Mouse (Mus musculus): Measurements from ENCODE around the gene Cox15.
A peak's percentile ranks its signal among the peaks of the same experiment; 100 is the strongest.

Cox15 gene

DNA sequence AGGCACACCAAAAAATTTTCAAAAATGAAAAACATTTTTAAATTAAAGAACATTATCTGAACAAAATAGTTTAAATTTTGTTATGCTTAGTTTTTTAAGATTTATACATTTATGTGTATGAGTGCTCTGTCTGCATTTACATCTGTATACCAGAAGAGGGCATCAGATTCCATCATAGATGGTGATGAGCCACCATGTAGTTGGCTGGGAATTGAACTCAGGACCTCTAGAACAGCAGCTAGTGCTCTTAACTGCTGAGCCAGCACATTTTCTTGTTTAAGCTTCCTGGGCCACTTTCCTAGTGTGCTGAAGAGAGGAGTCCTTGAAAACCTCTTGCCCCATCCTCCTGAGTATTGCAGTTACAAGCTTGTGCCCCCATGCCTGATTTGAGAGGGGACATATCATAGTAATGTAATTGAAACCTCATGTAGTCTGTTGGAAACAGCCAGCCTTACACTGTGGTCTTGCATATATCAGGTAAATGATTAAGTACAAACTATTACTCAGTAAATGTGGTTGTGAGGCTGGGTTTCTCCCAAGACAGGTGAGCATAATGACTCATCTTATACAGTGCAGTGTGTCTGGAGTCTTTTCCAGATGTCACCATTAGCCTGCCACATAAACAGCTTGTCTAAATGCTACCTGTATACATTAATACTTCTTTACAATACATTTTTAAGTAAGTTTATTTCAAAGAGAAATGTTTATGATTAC is 8.9 kb upstream of the Cox15 start:
- DNase-seq (ENCODE audit: low read depth, low spot score), result no peak

DNA sequence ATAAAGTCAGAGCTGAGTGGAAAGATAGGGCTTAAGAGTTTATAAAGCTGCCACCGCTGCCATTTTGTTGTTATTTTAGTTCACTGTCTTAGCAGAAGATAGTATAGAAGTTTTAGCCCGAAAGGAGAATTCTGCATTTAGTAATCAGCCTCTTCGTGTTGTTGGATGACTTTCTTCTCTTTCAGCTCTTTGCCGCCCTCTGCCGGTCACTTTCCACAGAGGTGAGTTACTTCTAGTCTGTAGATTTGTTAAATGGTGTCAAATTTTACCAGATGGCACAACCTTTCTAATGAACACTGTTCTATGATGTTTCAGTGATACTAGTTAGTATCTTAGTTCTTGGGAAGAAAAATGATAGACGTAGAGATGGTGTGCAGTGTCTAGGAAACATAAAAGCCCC is 7.7 kb upstream of the Cox15 start:
- DNase-seq (ENCODE audit: low read depth, low spot score), result peak; percentile 72

GRCm38 (mm10) chr19:43754872-43755271 is 2.1 kb upstream of the Cox15 start:
- no peak for DNase-seq (ENCODE audit: low read depth, low spot score)

DNA sequence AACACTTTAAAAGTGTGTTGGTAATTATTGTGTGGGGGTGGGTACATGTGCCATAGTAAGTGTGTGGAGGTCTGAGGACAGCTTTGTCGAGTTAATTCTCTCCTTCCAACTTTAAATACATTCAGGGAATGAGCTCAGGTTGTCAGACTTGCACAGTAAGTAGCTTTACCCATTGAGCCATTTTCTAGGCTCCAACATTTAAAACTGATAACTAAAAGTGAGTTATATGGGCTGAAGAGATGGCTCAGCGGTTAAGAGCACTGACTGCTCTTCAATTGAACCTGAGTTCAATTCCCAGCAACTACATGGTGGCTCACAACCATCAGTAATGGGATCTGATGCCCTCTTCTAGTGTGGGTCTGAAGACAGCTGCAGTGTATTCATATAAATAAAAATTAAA is 1.4 kb upstream of the Cox15 start:
- DNase-seq (ENCODE audit: low read depth, low spot score), result no peak

GRCm38 (mm10) chr19:43753226-43753835 is 531 bp upstream of the Cox15 start:
- peak; percentile 72 for DNase-seq (ENCODE audit: low read depth, low spot score)

DNA sequence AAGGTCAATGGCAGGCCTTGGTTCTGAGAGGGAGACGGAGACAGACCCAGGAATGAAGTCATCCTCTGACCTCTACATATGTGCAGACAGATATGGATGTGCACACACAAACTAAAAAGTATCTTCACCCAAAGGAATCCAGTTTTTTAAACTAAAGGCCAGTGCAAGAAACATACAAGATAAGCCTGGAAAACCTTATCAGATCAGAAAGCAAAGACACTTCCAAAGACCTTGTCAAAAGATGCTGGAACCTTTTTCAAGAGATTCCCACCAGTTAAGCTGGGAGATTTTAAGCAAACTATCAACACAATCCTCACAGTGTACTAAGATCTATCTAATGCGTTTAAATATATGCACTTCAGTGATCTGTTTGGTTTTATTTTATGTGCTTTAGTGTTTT is 2.8 kb downstream of the Cox15 start:
- no peak for DNase-seq (ENCODE audit: low read depth, low spot score)

DNA sequence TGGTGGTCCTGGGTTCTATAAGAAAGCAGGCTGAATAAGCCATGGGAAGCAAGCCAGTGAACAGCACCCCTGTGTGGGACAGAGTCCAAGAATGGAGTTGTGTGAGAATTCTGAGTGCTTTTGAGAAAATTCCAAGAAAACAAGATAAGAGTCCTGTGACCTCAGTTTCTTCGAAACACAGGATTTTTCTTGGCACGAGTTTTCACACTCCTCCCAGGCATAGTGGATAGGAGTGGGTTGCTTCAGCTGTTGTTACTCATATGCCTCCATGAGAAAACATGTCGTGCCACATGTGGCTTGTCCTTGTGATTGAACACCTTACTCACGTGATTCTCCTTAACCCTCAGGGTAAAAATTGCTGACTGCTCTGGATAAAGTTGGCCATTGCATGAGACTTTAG is 4.9 kb downstream of the Cox15 start:
- no peak for DNase-seq (ENCODE audit: low read depth, low spot score)

GRCm38 (mm10) chr19:43745740-43746139 is 7.1 kb downstream of the Cox15 start:
- DNase-seq (ENCODE audit: low read depth, low spot score), result no peak

DNA sequence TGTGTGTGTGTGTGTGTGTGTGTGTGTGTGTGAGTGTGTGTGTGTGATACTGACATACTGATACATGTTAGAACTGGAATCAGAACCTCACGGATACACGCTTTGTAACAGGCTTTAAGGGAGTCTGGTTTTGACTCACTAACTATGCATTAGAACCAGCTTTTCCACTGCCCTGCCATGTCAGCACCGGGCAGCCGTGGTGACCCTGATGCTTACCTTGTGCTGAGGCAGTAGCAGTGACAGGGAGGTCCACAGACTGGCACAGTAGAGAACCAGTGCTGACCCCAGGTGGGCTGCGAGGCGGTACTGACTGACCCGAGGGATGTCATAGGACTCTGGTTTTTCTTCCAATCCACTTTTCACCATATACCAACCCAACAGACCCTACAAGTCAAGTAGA is 9.4 kb downstream of the Cox15 start:
- DNase-seq (ENCODE audit: low read depth, low spot score), result no peak

DNA sequence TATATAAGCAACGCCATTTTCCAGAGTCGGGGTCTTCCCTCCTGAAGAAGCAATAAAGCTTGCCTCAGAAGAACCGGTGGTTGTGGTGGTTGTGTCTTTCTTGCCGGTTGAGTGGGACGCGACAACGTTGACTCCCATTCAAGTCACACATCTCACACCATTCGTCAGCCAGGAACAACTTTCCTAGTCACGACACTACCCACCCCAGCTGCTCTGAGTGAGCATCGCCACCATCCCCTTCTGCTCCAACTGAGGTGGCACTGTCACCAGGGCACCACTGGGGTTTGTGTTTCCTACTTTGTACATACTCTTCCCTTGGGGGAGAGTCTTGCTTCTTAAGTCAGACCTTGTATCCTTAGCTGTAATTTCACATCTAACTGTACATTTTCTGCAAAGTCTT is 14.4 kb downstream of the Cox15 start:
- DNase-seq (ENCODE audit: low read depth, low spot score), result no peak

DNA sequence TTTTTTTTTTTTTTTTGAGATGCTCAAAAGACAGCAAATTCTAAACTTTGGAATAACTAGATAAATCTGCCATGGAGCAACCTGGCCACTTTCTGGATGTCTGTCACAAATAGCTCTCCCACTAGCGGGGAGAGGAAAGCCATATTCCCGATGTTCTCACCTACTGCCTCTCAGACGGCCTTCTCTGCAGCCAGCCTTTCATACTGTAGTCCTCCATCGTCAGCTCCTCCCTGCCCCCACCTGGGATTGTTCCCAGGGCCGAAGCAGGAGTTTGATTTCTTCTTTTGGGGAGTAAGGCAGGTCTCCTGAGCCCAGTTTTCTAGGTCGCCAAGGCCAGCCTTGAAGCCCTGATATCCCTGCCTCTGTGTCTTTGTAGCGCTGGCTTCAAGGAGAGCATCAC is 21.6 kb downstream of the Cox15 start:
- DNase-seq (ENCODE audit: low read depth, low spot score), result no peak

GRCm38 (mm10) chr19:43730037-43730428 is 22.8 kb downstream of the Cox15 start:
- peak; percentile 13 for DNase-seq (ENCODE audit: low read depth, low spot score)

GRCm38 (mm10) chr19:43729296-43730036 is 23.3 kb downstream of the Cox15 start:
- DNase-seq (ENCODE audit: low read depth, low spot score), result peak; percentile 11

- DNase-seq (ENCODE audit: low read depth, low spot score), result no peak
These were observed 26.2 kb downstream of the Cox15 start for GRCm38 (mm10) chr19:43726510-43727146.

DNA sequence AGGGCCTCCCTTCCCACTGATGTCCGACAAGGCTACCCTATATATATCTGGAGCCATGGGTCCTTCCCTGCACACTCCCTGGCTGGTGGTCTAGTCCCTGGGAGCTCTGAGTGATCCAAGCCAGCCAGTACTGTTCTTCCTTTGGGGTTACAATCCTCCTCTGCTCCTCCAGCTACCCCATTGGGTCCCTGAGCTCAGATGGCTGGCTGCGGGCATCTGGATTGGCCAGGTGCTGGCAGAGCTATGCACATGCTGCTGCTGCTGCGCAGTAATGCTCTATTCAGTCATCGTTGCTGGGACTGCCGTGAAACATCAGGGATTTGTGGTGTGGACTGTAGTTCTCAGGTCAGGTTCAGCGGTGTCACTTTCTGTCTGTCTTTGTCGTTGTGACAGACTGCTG is 28.0 kb downstream of the Cox15 start:
- DNase-seq (ENCODE audit: low read depth, low spot score), result no peak

DNA sequence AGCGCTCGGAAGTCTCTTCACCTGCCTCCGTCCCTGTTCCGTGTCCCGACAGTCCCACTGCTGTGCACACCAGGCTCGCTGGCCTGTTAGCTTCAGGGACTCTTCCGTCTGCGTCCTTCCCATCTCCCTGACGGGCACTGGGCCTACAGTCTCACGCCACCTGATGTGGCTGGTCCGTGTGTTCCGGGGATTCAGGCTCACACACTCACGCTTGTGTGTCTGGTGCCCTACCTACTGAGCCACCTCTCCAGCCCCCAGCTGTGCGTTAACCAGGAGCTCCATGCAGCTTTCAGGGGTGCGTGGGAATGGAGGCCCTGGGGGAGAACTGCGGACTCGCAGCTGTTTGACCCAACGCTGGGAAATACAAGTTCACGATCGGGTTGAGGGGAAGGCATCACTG is 28.6 kb downstream of the Cox15 start:
- no peak for DNase-seq (ENCODE audit: low read depth, low spot score)

- no peak for DNase-seq (ENCODE audit: low read depth, low spot score)
These were observed 29.3 kb downstream of the Cox15 start for GRCm38 (mm10) chr19:43723501-43723900.

- no peak for DNase-seq (ENCODE audit: low read depth, low spot score)
These were observed 29.9 kb downstream of the Cox15 start for GRCm38 (mm10) chr19:43722891-43723290.

- DNase-seq (ENCODE audit: low read depth, low spot score), result no peak
These were observed 32.7 kb downstream of the Cox15 start for GRCm38 (mm10) chr19:43720061-43720460.

- no peak for DNase-seq (ENCODE audit: low read depth, low spot score)
These were observed 40.8 kb downstream of the Cox15 start for GRCm38 (mm10) chr19:43711971-43712370.

- DNase-seq (ENCODE audit: low read depth, low spot score), result no peak
These were observed 41.5 kb downstream of the Cox15 start for GRCm38 (mm10) chr19:43711159-43711916.

DNA sequence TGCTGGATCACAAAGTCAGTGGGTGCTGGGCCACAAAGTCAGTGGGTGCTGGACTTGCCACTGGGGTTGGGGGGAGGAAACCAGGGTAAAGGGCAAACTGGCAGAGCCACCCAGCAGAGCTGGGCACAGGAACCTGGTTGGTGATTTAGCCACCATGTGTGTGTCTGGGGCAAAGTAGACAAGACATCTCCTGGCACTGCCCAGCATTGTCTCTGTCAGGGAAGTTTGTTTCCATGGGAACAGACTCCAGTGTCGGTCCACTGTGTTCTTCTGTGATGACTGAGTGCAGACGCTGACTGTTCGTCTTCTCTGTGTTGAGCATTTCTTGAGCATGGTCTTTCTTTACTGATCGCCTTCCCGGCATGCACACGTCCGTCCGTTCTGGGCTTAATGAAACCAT is 43.5 kb downstream of the Cox15 start:
- DNase-seq (ENCODE audit: low read depth, low spot score), result no peak
